Mouse (Mus musculus): Measurements from ENCODE around the gene Cnnm2.
"Not testable (repeated sequence)": the region's sequence is repeated elsewhere in the genome, so short reads cannot be mapped to it uniquely, and the experiment has no call there.

The Cnnm2 gene

GRCm38 (mm10) chr19:46760375-46761160 is 828 bp upstream of the Cnnm2 start:
- peak; percentile 90 for DNase-seq (ENCODE audit: low spot score)

- no peak for DNase-seq (ENCODE audit: low spot score)
Measured at GRCm38 (mm10) chr19:46761971-46762290, 535 bp downstream of the Cnnm2 start.

- peak; percentile 22 for DNase-seq (ENCODE audit: low spot score)
Measured at GRCm38 (mm10) chr19:46762291-46762991, 1.0 kb downstream of the Cnnm2 start.

GRCm38 (mm10) chr19:46762992-46763342 is 1.6 kb downstream of the Cnnm2 start:
- no peak for DNase-seq (ENCODE audit: low spot score)

- no peak for DNase-seq (ENCODE audit: low spot score)
Measured at GRCm38 (mm10) chr19:46763356-46763755, 2.0 kb downstream of the Cnnm2 start.

GRCm38 (mm10) chr19:46763932-46764762 is 2.8 kb downstream of the Cnnm2 start:
- DNase-seq (ENCODE audit: low spot score), result no peak

GRCm38 (mm10) chr19:46764763-46765117 is 3.3 kb downstream of the Cnnm2 start:
- DNase-seq (ENCODE audit: low spot score), result no peak

GRCm38 (mm10) chr19:46766125-46766524 is 4.7 kb downstream of the Cnnm2 start:
- no peak for DNase-seq (ENCODE audit: low spot score)

- no peak for DNase-seq (ENCODE audit: low spot score)
Measured at GRCm38 (mm10) chr19:46769759-46770158, 8.4 kb downstream of the Cnnm2 start.

- no peak for DNase-seq (ENCODE audit: low spot score)
Measured at GRCm38 (mm10) chr19:46771801-46772200, 10.4 kb downstream of the Cnnm2 start.

- no peak for DNase-seq (ENCODE audit: low spot score)
Measured at GRCm38 (mm10) chr19:46776391-46776790, 15.0 kb downstream of the Cnnm2 start.

GRCm38 (mm10) chr19:46776850-46777249 is 15.5 kb downstream of the Cnnm2 start:
- no peak for DNase-seq (ENCODE audit: low spot score)

GRCm38 (mm10) chr19:46777928-46778680 is 16.7 kb downstream of the Cnnm2 start:
- DNase-seq (ENCODE audit: low spot score), result no peak

GRCm38 (mm10) chr19:46779130-46779529 is 17.7 kb downstream of the Cnnm2 start:
- not testable (repeated sequence) for DNase-seq (ENCODE audit: low spot score)

GRCm38 (mm10) chr19:46784038-46784437 is 22.6 kb downstream of the Cnnm2 start:
- no peak for DNase-seq (ENCODE audit: low spot score)

- DNase-seq (ENCODE audit: low spot score), result no peak
Measured at GRCm38 (mm10) chr19:46784502-46784901, 23.1 kb downstream of the Cnnm2 start.

- DNase-seq (ENCODE audit: low spot score), result no peak
Measured at GRCm38 (mm10) chr19:46785633-46786032, 24.2 kb downstream of the Cnnm2 start.

GRCm38 (mm10) chr19:46789782-46790181 is 28.4 kb downstream of the Cnnm2 start:
- DNase-seq (ENCODE audit: low spot score), result no peak

- DNase-seq (ENCODE audit: low spot score), result no peak
Measured at GRCm38 (mm10) chr19:46791360-46791759, 30.0 kb downstream of the Cnnm2 start.

GRCm38 (mm10) chr19:46791921-46792320 is 30.5 kb downstream of the Cnnm2 start:
- no peak for DNase-seq (ENCODE audit: low spot score)

- no peak for DNase-seq (ENCODE audit: low spot score)
Measured at GRCm38 (mm10) chr19:46792480-46792879, 31.1 kb downstream of the Cnnm2 start.

- no peak for DNase-seq (ENCODE audit: low spot score)
Measured at GRCm38 (mm10) chr19:46794181-46794580, 32.8 kb downstream of the Cnnm2 start.

All from urinary bladder, postnatal 14 days (tissue).